Mouse (Mus musculus): ENCODE results near the gene H1f0.
"Not testable (repeated sequence)": the region's sequence is repeated elsewhere in the genome, so short reads cannot be mapped to it uniquely, and the experiment has no call there.

The H1f0 gene

DNA sequence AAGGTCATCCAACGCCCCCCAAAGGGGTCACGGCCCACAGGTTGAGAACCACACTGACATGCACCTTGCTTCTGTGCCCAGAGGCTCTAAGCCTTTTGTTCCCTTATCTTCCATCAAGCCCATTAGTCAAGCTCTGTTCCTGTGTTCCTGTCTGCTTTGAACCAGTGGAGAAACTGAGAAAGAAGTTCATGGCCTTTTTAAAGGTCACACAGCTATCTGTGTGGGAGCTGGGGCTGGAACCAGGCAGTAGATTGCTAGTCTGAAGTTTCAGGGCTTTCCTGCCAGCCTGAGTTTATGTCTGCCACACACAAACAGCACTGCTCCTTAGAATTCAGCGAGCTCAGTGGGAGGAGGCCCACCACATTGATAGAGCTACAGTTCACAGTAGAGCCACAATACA lies 25.2 kb upstream of the H1f0 start:
- no peak for DNase-seq (ENCODE audit: low read depth)

DNA sequence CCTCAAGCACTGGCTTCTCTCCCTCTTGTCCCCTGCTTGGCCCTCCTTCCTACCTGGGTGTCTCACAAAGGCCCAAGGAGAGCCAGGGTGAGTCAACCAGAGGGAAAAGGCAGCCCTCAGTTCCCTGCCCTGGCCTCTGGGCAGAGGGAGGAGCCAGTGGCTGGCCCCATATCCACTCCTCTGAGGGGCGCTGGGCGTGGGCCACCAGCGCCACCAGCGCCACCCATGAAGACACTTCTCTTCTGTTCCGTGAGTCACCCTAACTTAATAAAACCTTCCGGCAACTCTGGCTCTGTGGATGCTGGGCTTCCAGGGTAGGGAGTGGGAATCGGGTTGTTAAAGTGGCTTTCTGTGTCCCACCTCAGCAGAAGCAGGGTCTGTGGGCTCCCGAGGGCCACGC lies 22.7 kb upstream of the H1f0 start:
- no peak for DNase-seq (ENCODE audit: low read depth)

DNA sequence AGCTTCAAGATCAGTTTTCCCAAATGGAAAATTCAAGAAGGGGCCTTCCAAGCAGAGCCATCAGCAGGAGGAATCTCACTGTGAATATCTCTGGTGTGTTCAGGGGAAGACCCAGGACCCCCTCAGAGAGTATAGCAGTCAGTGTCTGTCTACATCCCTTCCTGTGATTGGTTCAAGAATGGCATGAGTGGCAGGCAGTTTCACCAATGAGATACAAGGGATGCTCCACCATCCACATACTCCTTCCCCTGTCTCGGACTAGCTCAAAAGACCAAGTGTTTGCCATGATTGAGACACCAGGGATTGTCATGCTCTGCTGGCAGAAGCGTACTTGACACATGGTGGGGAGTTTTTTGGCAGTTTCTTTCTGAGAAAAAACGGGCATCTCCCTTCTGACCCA lies 21.6 kb upstream of the H1f0 start:
- peak; percentile 38 for DNase-seq (ENCODE audit: low read depth)

DNA sequence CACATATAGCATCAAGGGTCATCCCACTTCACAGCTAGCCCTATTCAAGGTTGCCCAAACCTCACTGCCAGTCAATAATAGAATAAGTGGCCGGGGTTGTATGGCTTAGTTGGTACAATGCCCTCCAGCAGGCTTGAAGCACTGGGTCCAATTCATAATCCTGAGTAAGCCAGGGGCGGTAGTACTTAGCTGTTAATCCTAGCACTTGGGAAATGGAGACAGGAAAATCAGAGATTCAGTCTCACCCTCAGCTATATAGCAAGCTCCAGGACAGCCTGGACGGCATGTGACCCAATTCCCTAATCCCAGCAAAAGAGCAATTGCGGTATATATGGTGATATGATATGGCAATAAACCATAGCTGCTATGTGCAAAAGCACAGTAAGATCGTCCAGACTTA lies 21.2 kb upstream of the H1f0 start:
- no peak for DNase-seq (ENCODE audit: low read depth)

DNA sequence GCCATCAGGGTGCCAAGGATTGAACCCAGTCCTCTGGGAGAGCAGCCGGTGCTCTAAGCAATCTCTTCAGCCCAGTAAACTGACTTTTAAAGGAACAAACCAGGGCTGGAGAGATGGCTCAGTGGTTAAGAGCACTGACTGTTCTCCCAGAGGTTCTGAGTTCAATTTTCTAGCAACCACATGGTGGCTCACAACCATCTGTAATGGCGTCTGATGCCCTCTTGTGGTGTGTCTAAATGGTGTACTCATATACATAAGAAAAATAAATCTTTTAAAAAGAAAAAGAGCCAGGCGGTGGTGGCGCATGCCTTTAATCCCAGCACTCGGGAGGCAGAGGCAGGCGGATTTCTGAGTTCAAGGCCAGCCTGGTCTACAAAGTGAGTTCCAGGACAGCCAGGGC lies 20.4 kb upstream of the H1f0 start:
- not testable (repeated sequence) for DNase-seq (ENCODE audit: low read depth)

DNA sequence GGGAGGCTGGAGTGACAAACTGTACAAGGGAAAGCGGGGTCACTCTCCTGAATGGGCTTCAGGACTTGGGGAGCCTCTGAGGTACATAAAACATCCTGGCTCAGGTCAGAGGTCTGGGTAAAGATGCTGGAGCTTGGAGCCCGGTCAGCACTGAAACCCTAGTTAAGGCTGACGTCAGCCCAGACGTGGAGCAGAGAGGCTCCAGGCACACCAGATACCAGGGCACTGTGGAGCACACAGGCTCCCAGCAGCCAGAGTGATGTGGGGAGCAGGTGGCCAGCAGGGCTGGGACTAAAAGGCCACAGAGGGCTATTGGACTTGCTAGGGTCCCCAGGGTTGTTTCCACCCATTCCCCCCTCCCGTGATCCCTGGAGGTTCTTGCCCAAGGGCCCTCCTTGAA lies 18.5 kb upstream of the H1f0 start:
- DNase-seq (ENCODE audit: low read depth), result no peak

DNA sequence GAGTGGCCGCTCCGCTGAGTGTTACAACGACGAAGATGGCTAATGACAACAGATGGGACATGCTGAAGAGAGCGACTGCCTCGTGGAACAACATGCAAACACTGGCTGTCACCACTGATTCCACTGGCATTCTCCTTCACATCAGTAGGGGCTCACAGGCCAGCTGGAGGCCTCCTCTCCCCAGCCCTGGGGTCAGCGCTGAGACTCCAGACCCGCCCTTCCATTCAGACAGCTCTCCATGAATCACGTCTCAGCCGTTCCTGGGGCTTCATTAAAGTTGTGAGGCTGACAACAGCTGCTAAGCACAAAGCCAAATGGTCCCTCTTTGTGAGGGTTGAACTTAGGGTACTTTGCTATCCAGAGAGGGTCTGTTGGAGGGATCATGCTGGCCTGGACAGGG lies 16.7 kb upstream of the H1f0 start:
- no peak for DNase-seq (ENCODE audit: low read depth)

DNA sequence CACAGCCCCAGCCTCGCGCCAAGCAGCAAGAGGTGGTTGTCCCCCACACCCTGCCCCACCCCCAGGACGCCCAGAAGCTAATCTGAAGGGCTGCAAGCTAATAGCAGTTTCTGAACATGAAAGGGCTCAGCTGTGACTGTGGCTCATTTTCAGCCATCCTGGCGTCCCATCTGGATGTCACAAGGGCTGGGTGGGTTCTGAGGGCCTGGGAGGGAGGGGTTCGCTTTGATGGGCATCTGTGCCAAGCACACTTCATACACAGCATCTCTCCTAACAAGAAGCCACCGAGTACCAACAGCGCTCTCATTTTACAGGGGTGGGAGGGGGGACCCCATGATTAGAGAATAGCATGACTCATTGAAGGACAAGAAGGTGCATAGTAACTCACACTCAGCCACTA lies 14.9 kb upstream of the H1f0 start:
- no peak for DNase-seq (ENCODE audit: low read depth)

DNA sequence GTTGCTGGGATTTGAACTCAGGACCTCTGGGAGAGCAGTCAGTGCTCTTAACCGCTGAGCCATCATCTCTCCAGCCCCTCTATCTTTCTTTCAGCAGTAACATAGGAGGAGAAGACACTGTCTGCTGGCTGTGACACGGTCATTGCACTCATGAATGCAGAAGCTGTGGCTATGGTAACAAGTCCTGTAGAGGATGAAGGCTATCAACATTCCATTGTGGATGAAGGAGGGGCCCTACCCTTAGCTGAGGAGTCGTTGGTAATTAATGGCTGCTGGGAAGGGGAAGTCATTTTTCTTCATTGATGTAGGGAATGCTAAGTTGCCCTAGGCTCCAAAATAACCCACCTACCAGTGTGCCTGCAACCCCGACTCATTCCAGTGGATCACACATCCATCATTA lies 10.1 kb upstream of the H1f0 start:
- DNase-seq (ENCODE audit: low read depth), result no peak

DNA sequence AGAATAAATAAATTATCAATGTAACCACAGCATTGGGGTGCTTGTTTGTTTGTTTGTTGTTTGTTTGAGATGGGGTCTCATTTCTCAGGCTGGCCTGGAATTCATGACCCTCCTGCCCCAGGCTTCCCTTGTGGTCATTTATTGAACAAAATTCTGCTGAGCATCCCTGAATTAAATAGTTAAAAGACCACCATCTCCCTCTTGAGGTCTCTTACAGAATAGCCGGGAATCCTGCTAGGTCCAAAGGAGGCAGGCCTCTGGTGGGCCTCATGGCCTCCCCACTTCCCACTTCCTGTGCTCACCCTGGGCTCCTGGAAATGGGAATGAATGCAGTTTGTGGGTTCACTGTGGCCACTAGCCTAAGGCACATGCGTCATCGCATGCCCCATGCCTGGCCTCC lies 9.4 kb upstream of the H1f0 start:
- DNase-seq (ENCODE audit: low read depth), result no peak

DNA sequence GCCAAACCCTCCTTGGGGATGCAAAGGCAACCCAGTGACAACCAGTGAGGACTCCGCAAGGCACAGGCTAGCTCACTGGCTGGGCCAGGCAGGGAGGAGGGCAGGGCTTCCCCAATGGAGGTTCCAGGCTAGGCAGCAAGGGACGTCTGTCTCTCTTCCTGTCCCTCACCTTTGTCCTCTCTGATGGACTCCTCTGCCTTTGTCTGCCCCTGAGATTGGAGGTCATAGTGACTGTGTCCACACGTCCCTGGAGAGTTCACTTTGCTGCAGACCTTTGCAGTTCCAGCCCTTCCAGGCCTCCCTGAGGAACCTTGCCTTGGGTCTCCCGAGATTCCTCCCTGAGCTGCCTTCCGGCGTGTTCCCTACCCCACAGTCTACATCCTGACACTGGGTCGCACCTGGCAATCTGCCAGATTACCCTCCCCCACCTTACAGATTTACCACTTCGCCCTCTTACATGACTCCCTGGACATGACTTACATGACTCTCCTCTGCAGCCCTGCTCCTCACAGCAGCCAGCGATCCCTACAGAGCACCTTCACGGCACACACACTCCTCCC lies 5.5 kb upstream of the H1f0 start:
- no peak for DNase-seq (ENCODE audit: low read depth)

DNA sequence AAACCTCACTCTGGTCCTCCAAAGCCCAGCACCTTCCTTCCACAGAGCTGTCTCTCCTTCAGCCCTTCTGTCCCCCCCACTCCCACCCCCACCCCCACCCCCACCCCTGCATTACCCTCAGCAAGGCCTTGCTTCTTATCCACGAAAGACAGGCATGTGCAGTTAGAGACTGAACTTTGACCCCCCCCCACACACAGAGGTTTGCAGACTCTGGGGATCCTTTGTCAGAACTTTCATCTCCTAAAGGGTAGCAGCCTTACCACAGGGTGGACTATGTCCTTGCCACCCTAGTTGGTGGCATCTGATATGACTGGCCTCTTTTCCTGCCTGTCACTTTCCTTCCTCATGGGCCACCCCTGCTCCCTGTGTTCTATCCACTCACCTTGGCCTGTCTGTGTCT lies 4.9 kb upstream of the H1f0 start:
- no peak for DNase-seq (ENCODE audit: low read depth)

DNA sequence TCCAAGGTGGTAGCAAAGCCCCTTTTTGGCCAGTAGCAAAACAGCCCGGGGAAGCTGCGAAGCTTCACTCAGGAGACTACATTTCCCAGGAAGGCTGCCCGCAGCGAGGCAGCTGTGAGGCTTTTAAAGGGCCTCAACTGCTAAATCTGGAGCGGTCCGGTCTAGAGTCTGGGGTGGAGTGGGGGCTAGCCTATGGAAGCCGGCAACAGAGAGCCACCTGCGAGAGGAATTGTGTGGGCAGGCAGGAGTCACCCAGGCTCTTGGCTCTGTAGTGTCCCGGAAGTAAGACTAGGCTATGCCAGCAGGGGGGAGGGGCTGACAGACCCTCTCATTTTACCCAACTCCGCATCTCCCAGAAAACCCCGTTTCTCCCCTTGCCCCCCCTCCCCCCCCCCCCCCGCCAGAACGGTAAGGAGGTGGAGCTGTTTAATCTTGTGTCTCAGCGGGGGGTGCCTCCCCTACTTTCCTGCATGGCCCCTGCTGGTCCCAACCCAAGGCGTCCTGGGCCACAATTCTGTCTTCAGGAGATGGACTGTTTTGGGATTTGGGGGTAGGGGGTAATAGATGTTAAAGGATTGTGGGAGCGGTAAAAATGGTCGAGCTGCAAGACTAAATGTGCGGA lies 2.5 kb upstream of the H1f0 start:
- DNase-seq (ENCODE audit: low read depth), result no peak

DNA sequence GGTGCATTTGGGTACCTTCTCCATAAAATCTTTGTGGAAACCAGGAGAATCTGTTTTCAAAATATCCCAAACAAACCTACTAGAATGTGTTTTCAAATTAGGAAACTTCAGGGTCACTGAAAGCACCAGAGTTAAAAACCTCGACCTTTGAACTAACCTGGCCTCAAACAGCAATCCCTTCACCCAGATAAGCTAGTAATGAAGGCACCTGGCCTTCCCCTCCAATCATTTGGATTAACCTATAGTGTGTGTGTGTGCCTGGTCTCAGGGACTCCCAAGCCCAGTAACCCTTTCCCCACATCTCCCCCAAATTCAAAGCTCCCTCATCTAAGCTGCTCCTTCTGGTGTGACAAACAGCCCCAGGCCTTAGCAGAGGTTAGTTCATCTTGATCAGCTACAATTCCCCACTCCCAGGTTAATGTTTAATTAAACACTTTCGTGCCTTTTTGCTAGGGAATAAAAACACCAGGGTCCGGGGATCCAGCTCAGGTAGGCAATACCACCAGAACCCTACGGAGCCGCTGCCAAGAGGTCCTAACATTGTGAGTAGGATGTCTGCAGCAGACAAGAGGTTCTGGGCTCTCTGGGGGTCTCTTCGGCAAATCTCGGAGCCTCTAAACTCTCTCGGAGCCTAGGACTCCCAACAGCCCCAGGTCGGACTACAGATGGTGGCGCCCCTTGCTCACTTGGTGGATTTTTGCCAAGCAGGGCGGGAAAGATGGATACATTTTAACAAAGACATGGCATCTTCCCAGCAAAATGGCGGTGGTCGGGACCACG lies 1.5 kb upstream of the H1f0 start:
- no peak for DNase-seq (ENCODE audit: low read depth)

DNA sequence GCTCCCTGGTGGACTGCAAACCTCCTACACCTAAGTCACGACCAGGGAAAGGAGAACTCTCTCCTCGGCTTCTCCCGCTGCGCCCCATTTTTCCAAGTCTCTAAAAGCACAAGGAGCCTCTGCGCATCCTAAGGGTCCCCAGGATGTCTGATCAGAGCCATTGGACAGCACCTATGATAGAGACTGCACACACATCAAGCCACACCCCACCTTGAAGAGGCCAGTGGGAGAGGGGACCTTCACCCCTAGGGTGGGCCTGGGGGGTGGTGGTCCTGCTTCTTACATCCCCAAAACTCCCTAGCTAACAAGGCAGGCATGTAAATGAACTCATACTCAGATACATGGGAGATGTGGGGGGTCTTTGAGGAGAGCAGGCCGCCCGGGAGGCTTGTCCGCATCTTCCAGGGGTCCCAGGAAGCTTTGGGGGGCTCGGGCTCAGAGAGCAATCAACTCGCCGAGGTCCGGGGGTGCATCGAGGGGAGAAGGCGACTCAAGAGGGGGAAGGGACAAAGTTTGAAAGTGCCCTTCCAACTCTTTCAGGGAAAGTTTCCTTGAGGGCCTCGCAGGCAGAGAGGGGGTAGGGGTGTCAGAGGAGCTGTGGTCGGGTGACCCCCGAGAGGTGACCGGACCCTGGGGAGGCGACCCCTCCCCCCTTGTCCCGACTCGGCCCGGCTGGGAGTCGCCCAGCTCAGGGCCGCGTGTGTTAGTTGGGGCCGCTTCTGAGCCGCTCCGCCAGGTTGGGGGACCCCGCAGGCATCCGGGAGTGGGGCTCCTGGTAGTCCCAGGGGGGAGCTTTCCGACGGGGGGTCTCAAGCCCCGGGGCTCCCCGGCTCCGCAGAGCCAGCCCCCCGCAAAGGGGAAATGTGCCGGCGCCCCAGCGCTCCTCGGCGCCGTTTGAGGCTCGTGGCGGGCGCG lies 702 bp upstream of the H1f0 start:
- peak; percentile 45 for DNase-seq (ENCODE audit: low read depth)

DNA sequence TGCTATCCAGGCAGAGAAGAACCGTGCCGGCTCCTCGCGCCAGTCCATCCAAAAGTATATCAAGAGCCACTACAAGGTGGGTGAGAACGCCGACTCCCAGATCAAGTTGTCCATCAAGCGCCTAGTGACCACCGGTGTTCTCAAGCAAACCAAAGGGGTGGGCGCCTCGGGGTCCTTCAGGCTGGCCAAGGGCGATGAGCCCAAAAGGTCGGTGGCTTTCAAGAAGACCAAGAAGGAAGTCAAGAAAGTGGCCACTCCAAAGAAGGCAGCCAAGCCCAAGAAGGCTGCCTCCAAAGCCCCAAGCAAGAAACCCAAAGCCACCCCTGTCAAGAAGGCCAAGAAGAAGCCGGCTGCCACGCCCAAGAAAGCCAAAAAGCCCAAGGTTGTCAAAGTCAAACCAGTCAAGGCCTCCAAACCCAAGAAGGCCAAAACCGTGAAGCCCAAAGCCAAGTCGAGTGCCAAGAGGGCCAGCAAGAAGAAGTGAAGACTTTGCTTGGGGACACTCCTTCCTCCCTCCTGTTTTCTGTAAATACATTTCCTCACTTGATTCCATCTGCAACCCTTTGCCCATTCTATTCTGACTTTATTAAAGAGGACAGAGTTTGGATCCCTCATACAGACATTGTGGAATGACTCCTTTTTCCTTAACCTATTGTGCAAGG lies 704 bp downstream of the H1f0 start:
- DNase-seq (ENCODE audit: low read depth), result peak; percentile 50

DNA sequence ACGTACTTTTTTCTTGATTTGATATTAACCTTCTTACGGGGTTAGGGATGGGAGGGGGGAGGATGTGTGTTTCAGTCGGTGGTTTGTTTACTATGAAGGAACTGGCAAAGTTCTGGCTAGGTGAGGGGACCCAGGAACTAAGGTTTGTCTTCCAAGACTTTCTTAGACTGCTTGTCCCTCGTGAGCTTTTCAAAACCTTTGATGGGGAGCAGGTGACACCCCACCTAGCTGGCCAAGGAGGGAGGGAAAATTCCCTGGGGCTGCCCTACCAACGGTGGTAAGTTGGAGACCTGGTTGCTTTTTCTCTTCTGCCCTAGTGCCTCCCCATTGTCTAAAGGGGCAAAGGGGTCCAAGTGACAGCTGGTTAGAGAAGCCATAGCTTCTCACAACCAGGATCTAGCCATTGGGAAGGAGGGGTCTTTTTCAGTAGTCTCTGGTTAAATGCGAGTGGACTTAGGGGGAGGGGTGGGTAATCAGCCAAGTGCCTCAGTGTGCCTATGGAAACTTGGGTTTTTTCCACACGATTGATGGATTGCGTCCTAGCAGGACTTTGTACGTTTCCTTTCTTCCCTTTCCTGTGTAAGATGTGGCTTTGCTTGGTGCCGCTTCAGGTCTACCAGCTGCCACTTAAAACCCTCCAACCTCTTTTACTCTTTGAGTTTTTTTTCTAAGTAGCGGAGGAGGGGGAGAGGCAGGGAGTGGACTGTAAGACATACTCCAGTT lies 1.4 kb downstream of the H1f0 start:
- peak; percentile 54 for DNase-seq (ENCODE audit: low read depth)

DNA sequence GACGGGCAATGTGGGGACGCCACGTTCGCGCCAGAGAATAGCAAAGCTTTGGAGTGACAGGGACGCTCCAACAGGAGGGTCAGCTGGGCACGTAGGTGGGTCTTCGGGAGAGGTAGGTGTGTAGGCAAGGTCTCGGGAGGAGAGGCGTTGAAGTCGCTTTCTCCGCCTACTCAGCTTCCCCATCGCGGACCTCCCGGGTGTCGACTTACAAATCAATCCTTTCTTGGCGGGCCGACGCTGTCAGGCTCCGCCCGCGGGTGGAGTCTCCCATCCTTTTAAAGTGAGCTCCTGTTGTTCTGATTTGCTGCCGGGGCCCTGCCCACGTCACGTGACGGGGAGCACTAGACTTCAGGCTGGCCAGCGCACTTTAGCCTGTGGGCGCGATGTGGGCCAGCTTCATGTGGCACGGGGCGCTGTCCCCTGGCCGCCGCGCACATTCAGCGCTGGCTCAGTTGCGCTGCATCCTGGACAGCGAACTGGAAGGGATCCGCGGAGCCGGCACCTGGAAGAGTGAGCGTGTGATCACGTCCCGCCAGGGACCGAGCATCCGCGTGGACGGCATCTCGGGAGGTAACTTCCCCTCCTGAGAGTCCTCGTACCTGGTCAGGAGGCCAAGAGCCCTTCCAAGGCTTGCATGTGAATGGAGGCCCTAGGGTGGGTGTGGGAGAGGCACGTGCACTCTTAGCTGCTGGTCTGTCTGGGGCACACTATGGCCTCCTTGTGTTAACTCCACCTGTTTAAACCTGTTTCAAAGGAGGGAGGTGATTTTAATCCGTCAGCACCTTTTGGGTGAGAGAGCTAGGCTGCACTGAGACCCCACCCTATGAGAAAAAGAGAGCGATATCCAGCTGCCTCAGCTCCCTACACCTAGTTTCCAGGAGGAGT lies 2.5 kb downstream of the H1f0 start:
- DNase-seq (ENCODE audit: low read depth), result peak; percentile 90

DNA sequence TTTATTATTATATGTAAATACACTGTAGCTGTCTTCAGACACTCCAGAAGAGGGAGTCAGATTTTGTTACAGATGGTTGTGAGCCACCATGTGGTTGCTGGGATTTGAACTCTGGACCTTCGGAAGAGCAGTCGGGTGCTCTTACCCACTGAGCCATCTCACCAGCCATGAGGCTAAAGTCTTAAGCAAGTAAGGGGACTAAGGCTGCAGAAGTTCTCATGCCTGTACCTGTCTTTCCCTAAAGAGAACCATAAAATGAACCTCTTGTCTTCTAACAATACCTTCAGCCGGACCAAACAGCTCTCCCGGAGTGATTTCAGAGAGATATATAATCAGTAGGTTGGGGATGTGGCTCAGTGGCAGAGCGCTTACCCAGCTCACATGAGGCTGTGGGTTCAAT lies 3.7 kb downstream of the H1f0 start:
- not testable (repeated sequence) for DNase-seq (ENCODE audit: low read depth)

DNA sequence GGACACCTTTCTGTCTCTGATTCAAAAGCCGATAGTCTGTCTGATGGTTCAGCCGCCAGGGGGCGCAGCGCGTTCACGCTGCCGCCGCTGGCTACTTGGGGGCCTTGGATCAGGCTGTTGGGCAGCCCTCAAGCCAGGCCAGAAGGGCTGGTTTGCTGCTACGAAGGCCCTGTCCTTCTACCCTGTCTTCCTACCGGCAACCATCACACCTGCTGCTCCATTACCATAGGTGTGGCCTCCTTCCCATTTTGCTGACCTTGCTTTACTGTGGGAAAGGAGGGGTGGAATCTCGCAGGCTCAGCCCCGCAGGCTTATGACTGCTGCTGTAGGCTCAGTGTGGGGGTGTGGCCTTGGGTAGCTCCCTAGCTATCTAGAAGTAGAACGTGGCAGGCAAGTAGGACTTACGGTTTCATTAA lies 9.7 kb downstream of the H1f0 start:
- peak; percentile 86 for DNase-seq (ENCODE audit: low read depth)
